Mouse (Mus musculus) heart, embryonic 12.5 days (tissue): ENCODE data around the gene Olfr53. TPM values are rescaled to one million over a fixed set of nuclear protein-coding genes. Genes with fewer than 3 reads are reported as not detected.
"Not testable (repeated sequence)": the region's sequence is repeated elsewhere in the genome, so short reads cannot be mapped to it uniquely, and the experiment has no call there.

Experiments used
- ATAC-seq: fragments of 200-750 bp; cut with Nextera tagmentation; 2 replicates; pipeline ENCODE4 v1.8.0; 2017; ENCODE audit warnings: moderate TSS enrichment, moderate library complexity; ENCODE audit not compliant: insufficient number of reproducible peaks, low FRiP score
- H3K27ac ChIP-seq: fragments of 300-500 bp; sonication (generic); 2 replicates; pipeline ENCODE4 v1.5.1; 2016; ENCODE audit warnings: mild to moderate bottlenecking, moderate library complexity; ENCODE audit not compliant: poor library complexity, severe bottlenecking
- H3K27me3 ChIP-seq: fragments of 300-500 bp; sonication (generic); replicated peaks from 2 replicates; pipeline ENCODE4 v1.6.1; 2016; ENCODE audit warnings: mild to moderate bottlenecking, moderate library complexity
- H3K36me3 ChIP-seq: fragments of 300-500 bp; sonication (generic); 2 replicates; pipeline ENCODE4 v1.6.1; 2016; ENCODE audit warnings: mild to moderate bottlenecking, moderate library complexity
- H3K4me1 ChIP-seq: fragments of 300-500 bp; sonication (generic); replicated peaks from 2 replicates; pipeline ENCODE4 v1.6.1; 2016; ENCODE audit warnings: mild to moderate bottlenecking
- H3K4me2 ChIP-seq: fragments of 300-500 bp; sonication (generic); 2 replicates; pipeline ENCODE4 v1.6.1; 2016; ENCODE audit warnings: mild to moderate bottlenecking, moderate library complexity
- H3K4me3 ChIP-seq: fragments of 300-500 bp; sonication (generic); 2 replicates; pipeline ENCODE4 v1.5.1; 2016; ENCODE audit warnings: mild to moderate bottlenecking
- H3K9ac ChIP-seq: fragments of 300-500 bp; sonication (generic); 2 replicates; pipeline ENCODE4 v1.6.1; 2016; ENCODE audit warnings: mild to moderate bottlenecking, moderate library complexity
- H3K9me3 ChIP-seq: fragments of 300-500 bp; sonication (generic); replicated peaks from 2 replicates; pipeline ENCODE4 v1.6.1; 2016; ENCODE audit warnings: mild to moderate bottlenecking, moderate library complexity
- WGBS: fragments of 180-500 bp; shearing (Covaris S2); methylation state at CpG from one replicate; pipeline ENCODE4 v1.1.7; 2016; 5-methylcytosine and 5-hydroxymethylcytosine counted together
- polyA plus RNA-seq: library from polyadenylated mRNA; unstranded; fragments of >200 nt; fragmentation: Nextera tagmentation; extraction: Ambion mirVana; gene quantifications from 2 replicates; pipeline ENCODE4 v1.2.1, GENCODE M21; 2016

Olfr53 gene
- not detected in 2 replicates for polyA plus RNA-seq

DNA sequence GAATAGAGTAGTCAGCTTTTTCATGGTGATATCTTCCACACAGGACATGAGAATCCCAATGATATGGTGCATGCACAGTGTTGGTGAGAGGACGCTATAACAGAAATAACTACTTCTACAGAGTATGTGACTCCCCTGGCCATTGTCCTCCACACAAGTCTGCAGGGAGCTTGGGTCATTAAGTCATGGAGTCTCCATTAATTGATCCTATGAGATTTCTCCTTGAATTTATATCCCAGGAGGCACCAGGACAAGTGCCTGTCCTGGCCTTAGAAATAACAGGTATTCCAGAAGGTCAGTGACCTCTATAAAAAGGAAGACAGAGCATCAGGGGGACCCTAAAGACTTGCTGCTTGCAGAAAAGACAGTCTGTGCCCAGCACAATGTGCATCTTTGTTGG is at the start of gene Olfr53:
Olfr53 (plus strand) TSS at position 301 of the 400 bp plus-strand sequence.
- H3K27me3 ChIP-seq: no peaks in the 10 kb centered on the region
- ATAC-seq: no peak
- WGBS: 66% methylated on average over 1 of the region's 1 CpGs

DNA sequence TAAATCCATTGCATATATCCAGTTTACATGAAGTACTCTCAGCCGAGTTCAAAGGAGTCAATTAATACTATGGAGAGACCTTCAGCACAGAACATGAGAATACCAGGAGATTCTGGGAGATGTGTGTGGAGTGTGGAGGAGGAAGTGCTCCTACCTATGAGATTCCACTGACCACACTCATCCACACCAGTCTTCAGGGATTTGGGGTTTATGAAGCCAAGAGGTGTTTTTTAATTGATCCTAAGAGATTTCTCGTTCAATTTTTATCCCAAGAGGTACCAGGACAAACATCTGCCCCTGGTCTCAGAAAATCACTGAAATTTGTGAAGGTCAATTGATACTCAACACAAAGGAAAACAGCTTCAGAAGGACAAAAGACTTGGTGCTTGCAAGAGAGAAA is 45.3 kb upstream of the Olfr53 start, which contains the start of gene Olfr46:
Olfr46 (plus strand) TSS at position 301 of the 400 bp plus-strand sequence.
- H3K36me3 ChIP-seq, H3K4me3 ChIP-seq, H3K9ac ChIP-seq, H3K27ac ChIP-seq, H3K4me1 ChIP-seq, ATAC-seq, H3K9me3 ChIP-seq, H3K4me2 ChIP-seq, H3K27me3 ChIP-seq: not testable (repeated sequence)
- whole genome bisulfite sequencing: 63% methylated on average over 2 of the region's 2 CpGs

More for the DNA sequence above, at the start of gene Olfr53:
- no peak within 1 kb of the TSS for H3K27ac ChIP-seq
- no peak within 1 kb of the TSS for H3K9ac ChIP-seq
- H3K4me1 ChIP-seq: no peaks in the 10 kb centered on the region
- no peak within 1 kb of the TSS for H3K4me3 ChIP-seq
- no peaks in the 10 kb centered on the region for H3K36me3 ChIP-seq
- no peak within 1 kb of the TSS for H3K4me2 ChIP-seq
- 0 out of 2 replicates have a peak, but pooled peaks cover 2% of the 10 kb centered on the region for H3K9me3 ChIP-seq

DNA sequence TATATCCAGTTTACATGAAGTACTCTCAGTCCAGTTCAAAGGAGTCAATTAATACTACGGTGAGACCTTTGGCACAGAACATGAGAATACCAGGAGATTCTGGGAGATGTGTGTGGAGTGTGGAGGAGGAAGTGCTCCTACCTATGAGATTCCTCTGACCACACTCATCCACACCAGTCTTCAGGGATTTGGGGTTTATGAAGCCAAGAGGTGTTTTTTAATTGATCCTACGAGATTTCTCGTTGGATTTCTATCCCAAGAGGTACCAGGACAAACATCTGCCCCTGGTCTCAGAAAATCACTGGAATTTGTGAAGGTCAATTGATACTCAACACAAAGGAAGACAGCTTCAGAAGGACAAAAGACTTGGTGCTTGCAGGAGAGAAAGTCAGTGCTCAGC is 17.6 kb upstream of the Olfr53 start, which contains the start of gene Olfr61:
Olfr61 (plus strand) TSS at position 301 of the 400 bp plus-strand sequence.
- 74% methylated on average over 3 of the region's 3 CpGs for WGBS
- H3K4me1 ChIP-seq, H3K27ac ChIP-seq, H3K9ac ChIP-seq, ATAC-seq, H3K27me3 ChIP-seq, H3K4me3 ChIP-seq, H3K9me3 ChIP-seq, H3K36me3 ChIP-seq, H3K4me2 ChIP-seq: not testable (repeated sequence)

DNA sequence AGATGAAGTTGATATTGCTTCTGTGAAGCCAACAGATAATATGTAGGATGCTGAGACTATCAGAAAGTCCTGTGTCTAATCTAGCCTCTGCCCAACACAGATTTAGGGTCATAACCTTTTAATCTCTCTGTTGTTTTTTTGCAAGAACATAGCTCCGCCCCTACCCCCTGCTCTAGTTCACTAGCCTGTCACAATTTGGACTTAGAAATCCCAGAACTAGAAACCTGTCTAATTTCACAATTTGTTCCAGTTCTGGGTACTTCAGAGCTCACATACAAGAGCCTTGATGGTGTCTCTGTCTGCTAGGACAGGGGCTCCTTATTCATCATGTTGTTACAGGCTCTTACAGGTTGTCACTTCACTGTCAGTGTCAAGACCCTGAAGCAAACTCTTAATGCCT is 15.7 kb upstream of the Olfr53 start:
- whole genome bisulfite sequencing: 67% methylated on average over 1 of the region's 1 CpGs
- no peaks in the 10 kb centered on the region for H3K4me1 ChIP-seq
- H3K27ac ChIP-seq: no peak overlapping the region
- H3K9me3 ChIP-seq: no peaks in the 10 kb centered on the region; the same call in 1 of the 2 replicates
- no peaks in the 10 kb centered on the region for H3K27me3 ChIP-seq
- ATAC-seq: no peak
- H3K4me2 ChIP-seq: no peak overlapping the region
- H3K9ac ChIP-seq: no peak overlapping the region
- H3K4me3 ChIP-seq: no peak overlapping the region
- no peaks in the 10 kb centered on the region for H3K36me3 ChIP-seq

DNA sequence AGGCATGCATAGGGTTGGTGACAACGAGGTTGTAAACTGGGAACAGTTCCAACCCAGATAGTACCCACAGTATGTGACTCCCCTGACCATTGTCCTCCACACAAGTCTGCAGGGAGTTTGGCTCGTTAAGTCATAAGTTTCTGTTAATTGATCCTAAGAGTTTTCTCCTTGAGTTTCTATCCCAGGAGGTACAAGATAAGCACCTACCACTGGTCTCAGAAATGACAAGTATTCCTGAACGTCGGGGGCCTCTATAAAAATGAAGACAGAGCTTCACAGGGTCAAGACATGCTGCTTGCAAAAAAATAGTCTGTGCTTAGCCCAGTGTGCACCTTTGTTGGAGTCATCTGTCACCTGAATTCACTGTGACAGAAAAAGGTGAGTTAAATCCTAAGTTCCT is 13.4 kb downstream of the Olfr53 start, which contains the start of gene Olfr539:
Olfr539 (plus strand) TSS at position 301 of the 400 bp plus-strand sequence.
- H3K27ac ChIP-seq: no peak within 1 kb of the TSS
- no peak within 1 kb of the TSS for H3K9ac ChIP-seq
- no peak within 1 kb of the TSS for H3K4me2 ChIP-seq
- ATAC-seq: no peak
- H3K9me3 ChIP-seq: no peaks in the 10 kb centered on the region
- WGBS: 65% methylated on average over 4 of the region's 4 CpGs
- H3K4me3 ChIP-seq: no peak within 1 kb of the TSS
- no peaks in the 10 kb centered on the region for H3K27me3 ChIP-seq
- H3K4me1 ChIP-seq: no peaks in the 10 kb centered on the region
- H3K36me3 ChIP-seq: no peaks in the 10 kb centered on the region

DNA sequence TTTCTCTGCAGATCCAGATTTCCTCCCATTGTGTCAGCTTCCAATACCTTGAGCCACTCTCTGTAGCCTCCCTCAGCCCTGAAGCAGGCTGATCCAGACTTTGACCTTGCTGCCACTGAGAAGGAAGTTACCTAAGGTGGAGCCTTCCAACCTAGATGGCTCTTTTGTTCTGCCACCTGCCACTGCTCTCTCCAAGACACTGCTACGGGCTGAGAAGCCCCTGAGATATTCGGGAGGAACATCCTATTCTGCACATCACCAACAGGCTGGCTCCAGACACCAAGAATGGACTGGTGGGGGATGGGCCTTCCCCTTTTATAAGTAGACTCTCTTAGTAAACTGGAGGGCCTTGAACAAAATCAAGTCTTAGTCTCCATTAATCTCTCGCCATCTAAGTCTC is 24.4 kb downstream of the Olfr53 start:
- not testable (repeated sequence) for H3K9me3 ChIP-seq, H3K4me3 ChIP-seq, H3K4me1 ChIP-seq, H3K9ac ChIP-seq, H3K4me2 ChIP-seq, H3K36me3 ChIP-seq, ATAC-seq, H3K27me3 ChIP-seq, H3K27ac ChIP-seq
- WGBS: 75% methylated on average over 3 of the region's 3 CpGs

DNA sequence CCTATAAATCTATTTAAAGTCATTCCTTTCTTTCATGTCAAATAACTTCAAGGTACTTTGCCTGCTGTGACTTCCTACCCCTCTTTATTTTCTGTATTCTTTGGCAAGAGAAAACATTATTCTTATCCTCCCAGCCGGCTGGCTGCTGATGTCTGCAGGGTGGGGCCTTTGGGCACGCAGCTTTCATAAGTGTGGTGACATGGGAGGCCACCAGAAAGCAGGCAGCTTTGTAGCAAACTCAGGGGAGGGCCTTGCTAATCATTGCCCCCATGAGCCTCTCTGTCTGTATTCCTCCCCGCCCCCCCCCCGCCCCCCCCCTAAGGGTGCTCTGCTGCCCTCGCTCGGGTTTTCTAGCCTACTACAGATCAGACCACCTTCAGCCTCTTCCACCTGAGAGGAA is 29.6 kb downstream of the Olfr53 start:
- Histone ChIP-seq H3K36me3 (no peaks in the 10 kb centered on the region), H3K4me2 (peak overlapping the region; percentile 53)

DNA sequence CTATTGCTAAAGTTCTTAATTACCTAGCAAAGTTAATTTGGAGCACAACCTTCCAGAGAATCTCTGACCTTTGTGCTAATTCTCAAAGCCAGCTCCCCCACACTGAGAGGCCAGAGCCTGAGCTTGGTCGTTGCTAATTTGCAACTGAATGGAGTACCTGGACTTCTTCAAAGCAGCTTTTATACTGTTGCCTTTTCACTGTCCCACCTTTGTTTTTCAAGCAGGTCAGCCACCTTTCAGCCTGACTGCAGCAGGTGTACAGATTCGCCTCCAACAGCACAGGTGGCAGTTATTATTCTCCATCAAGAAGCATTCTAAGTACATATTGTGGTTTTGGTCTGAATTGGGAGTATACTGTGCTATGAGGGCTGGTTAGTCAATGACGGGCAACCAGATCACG is 33.3 kb downstream of the Olfr53 start:
- H3K9ac ChIP-seq, H3K27ac ChIP-seq, ATAC-seq, H3K27me3 ChIP-seq, H3K36me3 ChIP-seq, H3K4me1 ChIP-seq, H3K4me2 ChIP-seq, H3K4me3 ChIP-seq, H3K9me3 ChIP-seq: not testable (repeated sequence)
- WGBS: 62% methylated on average over 4 of the region's 4 CpGs

More for the DNA sequence above, 29.6 kb downstream of the Olfr53 start:
- 5% methylated on average over 6 of the region's 6 CpGs for WGBS
- peak; percentile 66; the same call in 1 of the 2 replicates for ATAC-seq
- Histone ChIP-seq H3K9me3 (peaks cover 7% of the 10 kb centered on the region), H3K9ac (no peak overlapping the region), H3K4me1 (0 out of 2 replicates have a peak, but pooled peaks cover 5% of the 10 kb centered on the region), H3K27me3 (no peaks in the 10 kb centered on the region; the same call in 1 of the 2 replicates), H3K4me3 (no peak overlapping the region), H3K27ac (no peak overlapping the region)

DNA sequence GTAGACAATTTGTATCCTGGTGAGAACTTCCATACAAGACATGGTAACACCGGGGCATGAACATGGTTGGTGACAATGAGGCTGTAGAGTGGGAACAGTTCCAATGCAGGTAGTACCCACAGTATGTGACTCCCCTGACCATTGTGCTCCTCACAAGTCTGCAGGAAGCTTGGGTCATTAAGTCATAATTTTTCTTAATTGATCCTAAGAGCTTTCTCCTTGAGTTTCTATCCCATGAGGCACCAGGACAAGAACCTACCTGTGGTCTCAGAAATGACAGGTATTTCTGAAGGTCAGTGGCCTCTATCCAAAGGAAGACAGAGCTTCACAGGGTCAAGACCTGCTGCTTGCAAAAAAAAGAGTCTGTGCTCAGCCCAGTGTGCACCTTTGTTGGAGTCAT is 35.4 kb downstream of the Olfr53 start, which contains the start of gene Olfr45:
Olfr45 (plus strand) TSS at position 301 of the 400 bp plus-strand sequence.
- Histone ChIP-seq H3K9me3 (peaks cover 5% of the 10 kb centered on the region), H3K36me3 (no peaks in the 10 kb centered on the region), H3K27ac (no peak within 1 kb of the TSS), H3K27me3 (no peaks in the 10 kb centered on the region), H3K4me1 (no peaks in the 10 kb centered on the region), H3K4me3 (no peak within 1 kb of the TSS), H3K9ac (no peak within 1 kb of the TSS), H3K4me2 (no peak within 1 kb of the TSS)
- 77% methylated on average over 1 of the region's 1 CpGs for WGBS
- no peak for ATAC-seq

DNA sequence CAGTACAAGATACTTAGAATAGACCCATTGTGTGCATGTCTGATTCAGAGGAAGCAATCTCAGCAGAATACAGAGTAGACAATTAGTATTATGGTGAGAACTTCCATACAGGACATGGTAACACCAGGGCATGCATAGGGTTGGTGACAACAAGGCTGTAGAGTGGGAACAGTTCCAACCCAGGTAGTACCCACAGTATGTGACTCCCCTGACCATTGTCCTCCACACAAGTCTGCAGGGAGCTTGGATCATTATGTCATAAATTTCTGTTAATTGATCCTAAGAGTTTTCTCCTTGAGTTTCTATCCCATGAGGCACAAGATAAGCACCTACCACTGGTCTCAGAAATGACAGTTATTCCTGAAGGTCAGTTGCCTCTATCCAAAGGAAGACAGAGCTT is 50.7 kb downstream of the Olfr53 start, which contains the start of gene Olfr541:
Olfr541 (plus strand) TSS at position 301 of the 400 bp plus-strand sequence.
- no peak for ATAC-seq

More for the DNA sequence above, 50.7 kb downstream of the Olfr53 start, which contains the start of gene Olfr541:
- H3K9ac ChIP-seq: no peak within 1 kb of the TSS
- no peaks in the 10 kb centered on the region for H3K4me1 ChIP-seq
- no peak within 1 kb of the TSS for H3K4me3 ChIP-seq
- no peaks in the 10 kb centered on the region for H3K27me3 ChIP-seq
- no peak within 1 kb of the TSS for H3K27ac ChIP-seq
- no peak within 1 kb of the TSS for H3K4me2 ChIP-seq
- no peaks in the 10 kb centered on the region for H3K36me3 ChIP-seq
- H3K9me3 ChIP-seq: no peaks in the 10 kb centered on the region
